Mouse (Mus musculus) naive thymus-derived CD4-positive, alpha-beta T cell, adult 2 months (primary cell): ENCODE results near the gene Insl6.

Experiments
- DNase-seq: peaks from one replicate; pipeline ENCODE4 v3.0.0-alpha.2; 2011; ENCODE audit warnings: low read depth

The Insl6 gene

GRCm38 (mm10) chr19:29325053-29325851 is at the start of gene Insl6:
Gene Insl6, minus strand, starts transcription at chr19:29325356.
- DNase-seq, result peak; percentile 76

- DNase-seq, result no peak
Observed at GRCm38 (mm10) chr19:29374947-29375346, 49.8 kb upstream of the Insl6 start.

GRCm38 (mm10) chr19:29373438-29373837 is 48.3 kb upstream of the Insl6 start:
- no peak for DNase-seq

- peak; percentile 45 for DNase-seq
Observed at GRCm38 (mm10) chr19:29372621-29373020, 47.5 kb upstream of the Insl6 start.

DNA sequence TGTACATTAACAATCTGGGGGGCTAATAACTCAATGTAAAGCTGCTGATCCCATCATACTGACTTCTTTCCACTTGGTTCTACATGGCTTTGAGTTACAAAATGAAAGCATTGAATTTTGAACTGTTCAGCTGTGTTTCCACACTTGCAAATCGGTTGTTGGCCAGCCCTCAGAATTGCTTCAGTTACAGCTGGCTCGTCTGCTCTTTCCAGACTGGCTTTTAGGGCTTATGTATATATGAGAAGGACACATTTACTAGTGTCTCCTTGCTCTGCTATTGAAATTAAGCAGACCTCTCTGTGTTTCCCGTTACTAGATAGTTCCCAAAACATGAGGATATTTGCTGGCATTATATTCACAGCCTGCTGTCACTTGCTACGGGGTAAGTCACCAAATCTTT is 47.0 kb upstream of the Insl6 start:
- DNase-seq, result no peak

DNA sequence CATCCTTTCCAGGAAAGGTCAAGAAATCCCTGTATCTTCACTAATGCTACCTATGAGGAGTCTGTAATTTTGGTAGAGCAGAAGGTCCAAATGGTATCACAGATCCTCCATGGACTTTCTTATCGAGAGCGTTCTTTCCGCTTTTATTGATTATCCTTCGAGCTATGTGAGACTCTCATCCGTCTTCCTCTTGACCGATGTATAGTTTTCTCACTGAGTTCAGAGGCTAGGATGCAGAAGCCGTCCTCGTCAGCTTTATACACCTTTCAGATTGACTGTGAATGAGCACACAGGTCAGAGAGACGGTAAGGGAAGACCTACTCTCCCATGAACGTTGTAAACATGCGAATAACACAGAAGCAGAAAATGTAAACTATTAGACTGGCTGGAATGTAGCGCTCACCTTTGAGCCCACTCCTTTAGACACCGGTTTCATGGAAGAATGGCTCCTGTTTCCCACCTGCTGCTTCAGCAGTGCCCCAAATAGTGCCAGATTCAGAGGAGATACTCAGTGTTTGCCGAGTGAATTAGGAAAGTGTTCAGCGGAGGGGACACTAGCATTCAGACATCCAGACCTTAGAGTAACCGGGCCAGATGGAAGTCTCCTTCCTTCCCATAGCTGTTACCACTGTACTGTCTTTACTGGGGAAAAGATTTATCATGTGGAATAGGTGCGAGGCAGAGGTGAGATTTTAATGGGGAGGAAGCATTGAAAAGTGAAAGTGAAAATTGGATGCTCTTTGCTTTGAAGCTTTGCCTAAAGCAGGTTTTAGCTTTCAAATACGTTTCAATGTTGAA is 46.3 kb upstream of the Insl6 start:
- DNase-seq, result peak; percentile 73

- DNase-seq, result no peak
Observed at GRCm38 (mm10) chr19:29370545-29371283, 45.6 kb upstream of the Insl6 start.

- no peak for DNase-seq
Observed at GRCm38 (mm10) chr19:29370112-29370511, 45.0 kb upstream of the Insl6 start.

DNA sequence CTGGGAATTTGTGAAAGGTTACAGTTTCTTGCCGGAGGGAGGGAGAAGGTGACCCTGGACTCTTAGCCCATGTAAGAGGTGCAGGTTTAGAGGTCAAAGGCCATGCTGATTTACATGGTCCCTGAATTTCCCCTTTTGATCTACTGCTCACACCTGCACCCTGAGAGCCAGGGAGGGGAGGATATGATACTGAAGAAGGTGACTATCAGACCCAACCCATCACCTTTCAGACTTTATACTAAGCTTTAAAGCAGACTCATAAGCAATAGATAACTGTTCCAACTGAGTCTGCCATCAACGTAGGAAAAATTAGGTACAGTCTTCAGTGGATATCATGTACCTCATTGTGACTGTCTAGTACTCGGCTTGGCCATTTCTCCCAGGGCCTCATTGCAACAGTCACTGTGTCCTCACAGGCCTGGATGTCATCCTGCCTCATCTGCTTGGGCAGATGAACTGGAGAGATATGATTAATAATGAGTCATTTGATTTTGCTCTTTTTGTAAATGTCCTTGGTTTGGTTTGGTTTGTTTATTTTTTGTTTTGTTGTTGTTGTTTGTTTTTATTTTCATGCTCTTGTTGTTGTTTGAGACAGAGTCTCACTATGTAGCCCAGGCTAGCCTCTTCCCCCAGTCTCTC is 43.6 kb upstream of the Insl6 start:
- peak; percentile 34 for DNase-seq

DNA sequence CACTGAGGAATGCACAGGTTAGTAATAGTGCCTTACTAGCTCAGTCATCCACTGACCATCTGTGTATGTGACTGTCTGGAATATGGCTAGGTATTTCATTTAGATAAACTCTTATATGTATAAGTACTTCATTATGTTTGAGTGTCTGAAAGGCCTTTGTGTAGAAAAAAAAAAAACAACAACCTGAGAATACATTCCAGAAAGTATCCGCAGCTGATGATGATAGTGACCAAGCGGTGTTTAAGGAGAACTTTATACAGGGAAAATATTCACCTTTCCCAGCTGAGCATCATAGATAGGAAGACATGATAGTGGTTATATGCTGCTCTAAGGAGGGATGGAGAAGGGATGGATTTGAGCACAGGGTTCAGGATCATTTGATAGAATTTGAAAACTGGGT is 42.9 kb upstream of the Insl6 start:
- no peak for DNase-seq

- DNase-seq, result peak; percentile 96
Observed at GRCm38 (mm10) chr19:29366969-29367622, 41.9 kb upstream of the Insl6 start, which contains the start of the genes Plgrkt and Cd274. Gene Plgrkt, minus strand, starts transcription at chr19:29367390. Gene Cd274, plus strand, starts transcription at chr19:29367455.

DNA sequence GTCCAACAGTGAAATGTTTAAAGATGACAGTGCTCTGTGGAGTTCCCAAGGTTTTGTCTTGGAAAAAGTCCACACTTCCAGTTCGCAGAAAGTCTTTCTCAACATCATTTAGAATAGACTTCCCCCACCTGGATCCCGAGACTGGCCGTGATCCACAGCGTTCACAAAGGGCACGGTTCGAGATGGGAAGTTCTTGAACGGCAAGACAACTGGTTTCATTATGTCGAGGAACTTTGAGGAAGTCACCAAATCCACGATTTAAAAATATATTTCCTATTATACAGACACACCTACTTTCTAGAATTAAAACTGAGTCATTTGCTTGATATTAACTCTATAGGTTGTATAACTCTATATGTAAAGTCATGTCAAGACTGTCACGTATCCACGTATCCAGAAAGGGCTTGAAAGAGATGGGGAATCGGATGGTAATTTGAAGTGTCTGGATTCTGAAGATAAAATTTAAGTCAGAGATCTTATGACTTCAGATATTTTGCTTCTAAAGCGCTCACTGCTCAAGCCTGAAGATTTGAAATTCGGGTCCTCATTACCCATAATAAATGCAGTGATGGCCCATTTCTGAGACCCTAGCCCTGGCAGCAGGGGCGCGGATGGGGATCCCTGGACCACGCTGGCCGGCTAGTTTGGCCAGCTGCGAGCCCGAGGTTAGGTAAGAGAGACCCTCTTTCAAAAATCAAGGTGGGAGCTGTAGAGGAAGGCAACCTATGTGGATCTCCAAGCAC is 41.2 kb upstream of the Insl6 start:
- DNase-seq, result peak; percentile 48

GRCm38 (mm10) chr19:29365105-29365504 is 39.9 kb upstream of the Insl6 start:
- peak; percentile 41 for DNase-seq

DNA sequence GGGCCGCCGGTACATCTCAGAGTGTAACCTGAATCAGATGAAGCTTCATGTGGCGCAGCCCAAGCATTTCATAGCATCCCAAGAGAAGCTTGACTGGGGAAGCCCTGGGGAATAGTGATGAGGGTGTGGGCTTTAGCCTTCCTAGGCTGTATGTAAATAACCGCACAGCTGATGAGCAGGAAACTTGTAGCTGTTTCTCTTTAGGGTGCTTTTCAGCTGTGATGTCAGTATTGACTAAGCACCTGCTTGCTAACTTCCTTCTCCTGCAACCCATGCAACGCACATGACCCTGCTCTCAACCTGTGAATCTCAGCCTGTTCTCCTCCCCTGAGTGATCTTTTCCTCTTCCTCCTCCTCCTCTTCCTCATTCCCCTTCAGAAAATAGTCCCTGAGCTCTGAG is 38.9 kb upstream of the Insl6 start:
- DNase-seq, result no peak

DNA sequence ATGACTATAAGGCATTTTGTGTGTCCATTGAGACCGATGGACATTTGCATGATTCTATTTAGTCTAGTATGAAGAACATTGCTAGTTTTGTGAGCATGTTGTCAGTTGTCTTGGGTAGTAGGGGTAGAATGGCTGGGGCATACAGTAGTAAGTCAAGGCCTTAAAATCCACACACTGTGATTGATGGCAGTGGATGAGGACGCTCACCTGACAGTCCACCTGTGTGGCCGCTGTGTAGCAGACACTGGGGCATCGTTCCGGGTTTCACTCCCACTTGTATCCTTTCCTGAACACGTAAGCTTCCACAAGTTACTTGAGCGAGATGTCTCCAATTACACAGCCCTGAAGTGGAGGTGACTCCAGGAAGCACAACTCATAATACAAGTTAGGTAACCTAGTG is 38.4 kb upstream of the Insl6 start:
- no peak for DNase-seq

GRCm38 (mm10) chr19:29362173-29362930 is 37.2 kb upstream of the Insl6 start:
- DNase-seq, result no peak

- DNase-seq, result peak; percentile 91
Observed at GRCm38 (mm10) chr19:29361468-29362130, 36.4 kb upstream of the Insl6 start.

GRCm38 (mm10) chr19:29360251-29360650 is 35.1 kb upstream of the Insl6 start:
- no peak for DNase-seq

DNA sequence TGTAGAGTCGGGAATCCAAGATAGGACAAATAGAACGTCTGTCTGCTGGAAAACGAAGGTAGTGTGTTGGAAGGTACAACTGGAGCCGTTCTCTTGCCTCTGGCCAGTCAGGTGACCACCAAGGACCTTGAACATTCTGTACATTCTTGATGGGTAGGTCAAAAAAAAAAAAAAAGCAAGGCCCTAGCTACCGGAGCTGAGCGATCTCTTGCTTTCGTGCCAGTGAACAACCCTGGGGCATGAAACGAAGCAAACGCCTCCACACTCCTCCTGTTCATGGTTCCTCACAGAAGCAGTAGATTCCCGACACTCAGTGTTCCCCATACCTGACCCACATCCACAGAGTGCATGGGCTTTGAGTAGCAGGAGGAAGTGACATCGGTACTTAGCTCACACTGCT is 31.1 kb upstream of the Insl6 start:
- no peak for DNase-seq
